Comparison of ENCODE assay signal across 8 mouse cellular contexts in the genomic region with DNA sequence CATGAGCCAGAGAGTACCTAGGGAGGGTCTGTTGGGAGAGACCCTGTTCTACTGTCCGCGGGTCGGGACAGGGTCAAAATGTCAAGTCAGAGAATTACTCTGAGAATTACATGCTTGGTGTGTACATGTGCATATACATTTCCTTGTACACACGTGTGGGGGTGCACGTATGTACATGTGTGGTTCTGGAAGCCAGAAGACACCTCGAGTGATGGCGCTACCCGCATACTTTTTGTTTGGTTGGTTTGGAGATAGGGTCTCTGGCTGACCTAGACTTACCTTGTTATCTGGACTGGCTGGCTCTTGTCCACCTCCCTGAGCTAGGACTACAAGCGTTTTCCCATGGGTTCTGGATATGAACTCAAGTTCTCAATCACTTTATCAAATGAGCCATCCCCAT. TPM values are rescaled to one million over a fixed set of nuclear protein-coding genes. Genes with fewer than 3 reads are reported as not detected.
DNase-seq lines count a peak whose midpoint lies in the region; ATAC-seq and TF ChIP-seq lines count a peak whose summit lies in the region.

No protein-coding gene starts in this region.

- H3K9me3 ChIP-seq in liver, embryonic 13.5 days (replicated peaks): no peaks in the 10 kb centered on the region

- H3K4me1 ChIP-seq in cerebellum, adult 2 months (ENCODE audit: control insufficient read depth, insufficient read depth, low read length): peaks cover 10% of the 10 kb centered on the region
- peaks cover 5% of the 10 kb centered on the region; the same call in 1 of the 2 replicates for H3K4me1 ChIP-seq in spleen, adult 2 months (ENCODE audit: control insufficient read depth, insufficient read depth, insufficient read length)
- H3K4me1 ChIP-seq in liver, embryonic 13.5 days (replicated peaks): peaks cover 32% of the 10 kb centered on the region

- TF ChIP-seq CTCF in cerebellum, adult 2 months (IDR thresholded peaks at IDR 0.05; ENCODE audit: borderline replicate concordance, insufficient read depth, low read depth, low read length): no peak
- no peak for TF ChIP-seq CTCF in spleen, adult 2 months (IDR thresholded peaks at IDR 0.05; ENCODE audit: extremely low read depth, insufficient read depth, insufficient read length, insufficient replicate concordance)

- H3K4me3 ChIP-seq in cerebellum, adult 2 months (replicated peaks; ENCODE audit: insufficient read depth, low read depth, low read length): peak overlapping the region; percentile 67
- H3K4me3 ChIP-seq in spleen, adult 2 months (ENCODE audit: extremely low read depth, insufficient read depth, insufficient read length): peak overlapping the region; percentile 70; the same call in 1 of the 2 replicates
- H3K4me3 ChIP-seq in liver, embryonic 13.5 days (replicated peaks): peak overlapping the region; percentile 79

- WGBS in cerebellum, adult 2 months: 77% methylated on average over 9 of the region's 9 CpGs
- WGBS in spleen, adult 2 months: 83% methylated on average over 9 of the region's 9 CpGs
- 67% methylated on average over 9 of the region's 9 CpGs for WGBS in liver, embryonic 13.5 days (ENCODE audit: insufficient replicate concordance)

- no peak for TF ChIP-seq POLR2A in cerebellum, adult 2 months (IDR thresholded peaks at IDR 0.05; ENCODE audit: borderline replicate concordance, insufficient read depth, low read length)
- TF ChIP-seq POLR2A in spleen, adult 2 months (IDR thresholded peaks at IDR 0.05; ENCODE audit: low read depth, low read length): no peak

- DNase-seq in cerebellum, adult 2 months: no peak
- DNase-seq in cerebellum, adult 11-12 months: no peak
- DNase-seq in spleen, adult 2 months (ENCODE audit: low read depth in 1 of 2, low spot score in 2 of 2): no peak
- DNase-seq in spleen, postnatal 36 days (ENCODE audit: low spot score in 2 of 2): no peak
- DNase-seq in liver, embryonic 13.5 days: no peak
- DNase-seq in urinary bladder, postnatal 10 days (ENCODE audit: low spot score): no peak
- DNase-seq in thymus, postnatal 10 days (ENCODE audit: low spot score in 2 of 2): no peak
- DNase-seq in gastrocnemius, postnatal 36 days: no peak

- peak overlapping the region; percentile 85 for H3K9ac ChIP-seq in liver, embryonic 13.5 days

- intact Hi-C loops in gastrocnemius, postnatal 36 days (cut with DNase I): no loop called here

- peak; percentile 1; the same call in 1 of the 2 replicates for ATAC-seq in liver, embryonic 13.5 days (ENCODE audit: low read depth)

- peak overlapping the region; percentile 49 for H3K27ac ChIP-seq in cerebellum, adult 2 months (ENCODE audit: insufficient read depth, low read length)
- H3K27ac ChIP-seq in spleen, adult 2 months (ENCODE audit: insufficient read depth, low read length): peak overlapping the region; percentile 65; the same call in 1 of the 2 replicates
- H3K27ac ChIP-seq in liver, embryonic 13.5 days: no peak overlapping the region

- H3K4me2 ChIP-seq in liver, embryonic 13.5 days: peak overlapping the region; percentile 99

- H3K36me3 ChIP-seq in spleen, adult 2 months (ENCODE audit: control insufficient read depth, insufficient read depth, low read length): no peaks in the 10 kb centered on the region
- H3K36me3 ChIP-seq in liver, embryonic 13.5 days: no peaks in the 10 kb centered on the region

- H3K27me3 ChIP-seq in cerebellum, adult 2 months (ENCODE audit: control insufficient read depth, insufficient read depth, low read length): no peaks in the 10 kb centered on the region
- no peaks in the 10 kb centered on the region for H3K27me3 ChIP-seq in spleen, adult 2 months (ENCODE audit: control insufficient read depth, insufficient read depth, low read length)
- no peaks in the 10 kb centered on the region for H3K27me3 ChIP-seq in liver, embryonic 13.5 days

RNA-seq across cellular contexts. Expression of gene Mlycd, which starts 0.6 kb away (rescaled TPM):
- 30.5 and 31.6 TPM in 2 replicates for polyA plus RNA-seq in cerebellum, adult 2 months (2012; rRNA removed)
- polyA plus RNA-seq in spleen, adult 2 months (2012; rRNA removed): 17.8 and 23.6 TPM in 2 replicates
- polyA plus RNA-seq in liver, embryonic 13.5 days (2015; fragmentation: Nextera tagmentation; extraction: Ambion mirVana): 7.3 and 7.7 TPM in 2 replicates
- total RNA-seq in gastrocnemius, postnatal 36 days (2021): 100 to 1,000 TPM in 1 of 2 experiments, 10 to 100 TPM in 1; 73.5 to 114 TPM

RNA-seq across cellular contexts. Expression of gene Osgin1, which starts 39.8 kb away (rescaled TPM):
- polyA plus RNA-seq in cerebellum, adult 2 months (2012; rRNA removed): 0.84 and 0.93 TPM in 2 replicates
- 15.6 and 20.7 TPM in 2 replicates for polyA plus RNA-seq in spleen, adult 2 months (2012; rRNA removed)
- 13.0 and 14.8 TPM in 2 replicates for polyA plus RNA-seq in liver, embryonic 13.5 days (2015; fragmentation: Nextera tagmentation; extraction: Ambion mirVana)
- total RNA-seq in gastrocnemius, postnatal 36 days (2021): 10 to 100 TPM; 15.1 to 17.3 TPM

RNA-seq across cellular contexts. Expression of gene Hsbp1, which starts 49.8 kb away (rescaled TPM):
- polyA plus RNA-seq in cerebellum, adult 2 months (2012; rRNA removed): 323 and 343 TPM in 2 replicates
- polyA plus RNA-seq in spleen, adult 2 months (2012; rRNA removed): 39.1 and 57.8 TPM in 2 replicates
- polyA plus RNA-seq in liver, embryonic 13.5 days (2015; fragmentation: Nextera tagmentation; extraction: Ambion mirVana): 86.8 and 94.9 TPM in 2 replicates
- total RNA-seq in gastrocnemius, postnatal 36 days (2021): 100 to 1,000 TPM; 131 to 132 TPM

RNA-seq across cellular contexts. Expression of gene Necab2, which starts 52.4 kb away (rescaled TPM):
- 17.0 and 26.6 TPM in 2 replicates for polyA plus RNA-seq in cerebellum, adult 2 months (2012; rRNA removed)
- polyA plus RNA-seq in spleen, adult 2 months (2012; rRNA removed): 0.23 and 0.27 TPM in 2 replicates
- polyA plus RNA-seq in liver, embryonic 13.5 days (2015; fragmentation: Nextera tagmentation; extraction: Ambion mirVana): 0.05 TPM in 1 of 2 replicates, not detected in the other
- total RNA-seq in gastrocnemius, postnatal 36 days (2021): under 1 TPM in 1 of 2 experiments, not detected in 1; 0.52 TPM
